Mouse (Mus musculus): ENCODE measurements around the gene Rnf220. TPM values are rescaled to one million over a fixed set of nuclear protein-coding genes. Genes with fewer than 3 reads are reported as not detected.
A peak's percentile ranks its signal among the peaks of the same experiment; 100 is the strongest.

The Rnf220 gene
- polyA plus RNA-seq, 1 experiment from 2014 or later = 50.7 TPM

- H3K36me3 ChIP-seq (ENCODE audit: insufficient read depth, low read length) = peaks cover 15% of the 10 kb centered on the region
- no peak overlapping the region for H3K4me2 ChIP-seq (replicated peaks; ENCODE audit: low read depth, low read length)
- TF ChIP-seq EP300 (IDR thresholded peaks at IDR 0.05) = no peak
- TF ChIP-seq CTCF (IDR thresholded peaks at IDR 0.05) = no peak
- H3K9ac ChIP-seq (replicated peaks; ENCODE audit: low read depth) = no peak overlapping the region
- DNase-seq (ENCODE audit: low spot score) (no peak), ATAC-seq (no peak)
- H3K27ac ChIP-seq (ENCODE audit: low read length) = no peak overlapping the region
- no peaks in the 10 kb centered on the region for H3K4me1 ChIP-seq (ENCODE audit: insufficient read depth, low read depth, low read length)
- no peaks in the 10 kb centered on the region for H3K27me3 ChIP-seq (replicated peaks; ENCODE audit: insufficient read depth, low read length)
- no peak overlapping the region for H3K4me3 ChIP-seq (ENCODE audit: low read depth, low read length)
- 83% methylated on average over 8 of the region's 8 CpGs for WGBS
- H3K9me3 ChIP-seq (ENCODE audit: low read length) = no peaks in the 10 kb centered on the region
These were observed 216.4 kb downstream of the Rnf220 start for GRCm38 (mm10) chr4:117280397-117280930.

- Histone ChIP-seq H3K27ac (ENCODE audit: low read length) (no peak overlapping the region), H3K4me1 (ENCODE audit: insufficient read depth, low read depth, low read length) (no peaks in the 10 kb centered on the region), H3K4me3 (ENCODE audit: low read depth, low read length) (no peak overlapping the region), H3K4me2 (replicated peaks; ENCODE audit: low read depth, low read length) (no peak overlapping the region), H3K9me3 (ENCODE audit: low read length) (no peaks in the 10 kb centered on the region), H3K27me3 (replicated peaks; ENCODE audit: insufficient read depth, low read length) (no peaks in the 10 kb centered on the region), H3K36me3 (ENCODE audit: insufficient read depth, low read length) (peaks cover 16% of the 10 kb centered on the region), H3K9ac (replicated peaks; ENCODE audit: low read depth) (no peak overlapping the region)
- DNase-seq (ENCODE audit: low spot score) (no peak), ATAC-seq (no peak)
- WGBS = 63% methylated on average over 2 of the region's 2 CpGs
- no peak for TF ChIP-seq EP300 (IDR thresholded peaks at IDR 0.05)
- TF ChIP-seq CTCF (IDR thresholded peaks at IDR 0.05) = no peak
These were observed 217.6 kb downstream of the Rnf220 start for GRCm38 (mm10) chr4:117279253-117279642.

- H3K9ac ChIP-seq (replicated peaks; ENCODE audit: low read depth) = no peak overlapping the region
- peaks cover 16% of the 10 kb centered on the region; the same call in 1 of the 2 replicates for H3K36me3 ChIP-seq (ENCODE audit: insufficient read depth, low read length)
- no peaks in the 10 kb centered on the region for H3K9me3 ChIP-seq (ENCODE audit: low read length)
- ATAC-seq = no peak
- no peak overlapping the region for H3K4me2 ChIP-seq (replicated peaks; ENCODE audit: low read depth, low read length)
- no peaks in the 10 kb centered on the region for H3K27me3 ChIP-seq (replicated peaks; ENCODE audit: insufficient read depth, low read length)
- no peak overlapping the region for H3K4me3 ChIP-seq (ENCODE audit: low read depth, low read length)
- no peak overlapping the region for H3K27ac ChIP-seq (ENCODE audit: low read length)
- no peak for TF ChIP-seq CTCF (IDR thresholded peaks at IDR 0.05)
- no peak for TF ChIP-seq EP300 (IDR thresholded peaks at IDR 0.05)
- 71% methylated on average over 10 of the region's 10 CpGs for WGBS
- no peak for DNase-seq (ENCODE audit: low spot score)
- no peaks in the 10 kb centered on the region for H3K4me1 ChIP-seq (ENCODE audit: insufficient read depth, low read depth, low read length)
These were observed 218.2 kb downstream of the Rnf220 start for GRCm38 (mm10) chr4:117278381-117279252.

- H3K36me3 ChIP-seq (ENCODE audit: insufficient read depth, low read length) = peaks cover 21% of the 10 kb centered on the region; the same call in 1 of the 2 replicates
- TF ChIP-seq EP300 (IDR thresholded peaks at IDR 0.05) (no peak), CTCF (IDR thresholded peaks at IDR 0.05) (no peak)
- H3K4me1 ChIP-seq (ENCODE audit: insufficient read depth, low read depth, low read length) = no peaks in the 10 kb centered on the region
- H3K9me3 ChIP-seq (ENCODE audit: low read length) = no peaks in the 10 kb centered on the region
- DNase-seq (ENCODE audit: low spot score) = no peak
- no peak overlapping the region for H3K9ac ChIP-seq (replicated peaks; ENCODE audit: low read depth)
- H3K27ac ChIP-seq (ENCODE audit: low read length) = no peak overlapping the region
- H3K27me3 ChIP-seq (replicated peaks; ENCODE audit: insufficient read depth, low read length) = no peaks in the 10 kb centered on the region
- no peak overlapping the region for H3K4me2 ChIP-seq (replicated peaks; ENCODE audit: low read depth, low read length)
- ATAC-seq = no peak
- H3K4me3 ChIP-seq (ENCODE audit: low read depth, low read length) = no peak overlapping the region
- 88% methylated on average over 7 of the region's 7 CpGs for WGBS
These were observed 219.2 kb downstream of the Rnf220 start for GRCm38 (mm10) chr4:117277687-117278086.

GRCm38 (mm10) chr4:117277021-117277420 lies 219.8 kb downstream of the Rnf220 start:
- no peak overlapping the region for H3K27ac ChIP-seq (ENCODE audit: low read length)
- no peak overlapping the region for H3K9ac ChIP-seq (replicated peaks; ENCODE audit: low read depth)
- WGBS = 77% methylated on average over 13 of the region's 13 CpGs
- peaks cover 19% of the 10 kb centered on the region; the same call in 1 of the 2 replicates for H3K36me3 ChIP-seq (ENCODE audit: insufficient read depth, low read length)
- TF ChIP-seq EP300 (IDR thresholded peaks at IDR 0.05) (no peak), CTCF (IDR thresholded peaks at IDR 0.05) (no peak)
- H3K4me1 ChIP-seq (ENCODE audit: insufficient read depth, low read depth, low read length) = no peaks in the 10 kb centered on the region
- no peak overlapping the region for H3K4me3 ChIP-seq (ENCODE audit: low read depth, low read length)
- no peak overlapping the region for H3K4me2 ChIP-seq (replicated peaks; ENCODE audit: low read depth, low read length)
- DNase-seq (ENCODE audit: low spot score) = no peak
- no peaks in the 10 kb centered on the region for H3K9me3 ChIP-seq (ENCODE audit: low read length)
- H3K27me3 ChIP-seq (replicated peaks; ENCODE audit: insufficient read depth, low read length) = no peaks in the 10 kb centered on the region
- peak; percentile 57; the same call in 1 of the 2 replicates for ATAC-seq

GRCm38 (mm10) chr4:117276281-117276711 lies 220.6 kb downstream of the Rnf220 start:
- no peaks in the 10 kb centered on the region for H3K27me3 ChIP-seq (replicated peaks; ENCODE audit: insufficient read depth, low read length)
- ATAC-seq (peak; percentile 44), DNase-seq (ENCODE audit: low spot score) (peak; percentile 17)
- no peaks in the 10 kb centered on the region for H3K9me3 ChIP-seq (ENCODE audit: low read length)
- H3K36me3 ChIP-seq (ENCODE audit: insufficient read depth, low read length) = peaks cover 19% of the 10 kb centered on the region; the same call in 1 of the 2 replicates
- no peak overlapping the region for H3K4me3 ChIP-seq (ENCODE audit: low read depth, low read length)
- 50% methylated on average over 17 of the region's 17 CpGs for WGBS
- H3K4me1 ChIP-seq (ENCODE audit: insufficient read depth, low read depth, low read length) = no peaks in the 10 kb centered on the region
- no peak for TF ChIP-seq EP300 (IDR thresholded peaks at IDR 0.05)
- TF ChIP-seq CTCF (IDR thresholded peaks at IDR 0.05) = no peak
- H3K9ac ChIP-seq (replicated peaks; ENCODE audit: low read depth) = no peak overlapping the region
- H3K4me2 ChIP-seq (replicated peaks; ENCODE audit: low read depth, low read length) = no peak overlapping the region
- no peak overlapping the region for H3K27ac ChIP-seq (ENCODE audit: low read length)

Measured in lung, postnatal 0 days (tissue).